Mouse (Mus musculus): ENCODE results near the gene Spock1.

DNA sequence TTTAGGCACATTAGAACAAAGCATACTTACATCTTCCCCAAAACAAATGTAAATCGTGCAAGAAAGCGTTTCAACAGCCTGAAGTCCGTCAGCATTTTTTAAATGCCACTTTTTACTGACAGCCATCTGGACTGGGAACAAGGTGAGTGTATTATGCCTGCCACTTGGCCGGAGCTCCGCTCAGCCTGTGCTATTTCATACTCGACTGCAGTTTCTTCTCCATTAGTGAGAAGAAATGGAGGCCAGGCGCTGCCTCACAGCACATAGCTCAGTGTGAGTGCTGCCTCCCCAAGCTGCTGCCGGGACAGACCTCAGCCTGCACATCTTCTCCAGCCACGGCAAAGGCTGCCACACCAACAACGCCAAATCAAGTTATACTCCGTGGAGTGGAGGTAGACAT lies 91.9 kb downstream of the Spock1 start:
- TF ChIP-seq CTCF (IDR thresholded peaks at IDR 0.05; ENCODE audit: extremely low read depth, insufficient read length, insufficient replicate concordance, low read depth, low read length), result no peak
- TF ChIP-seq POLR2A (IDR thresholded peaks at IDR 0.05; ENCODE audit: low read depth, low read length), result no peak

All from small intestine, adult 2 months (tissue).